Mouse (Mus musculus): ENCODE results near the gene Zfp64. TPM values are rescaled to one million over a fixed set of nuclear protein-coding genes. Genes with fewer than 3 reads are reported as not detected.

Zfp64 gene
- 45.0 and 45.3 TPM in 2 replicates for polyA plus RNA-seq (2014; fragmentation: Nextera tagmentation; extraction: Ambion mirVana)

GRCm38 (mm10) chr2:168954835-168955716, at the start of gene Zfp64:
Gene Zfp64 (minus strand): TSS chr2:168955587.
- H3K36me3 ChIP-seq (ENCODE audit: control insufficient read depth, insufficient read depth, low read length): peaks cover 6% of the 10 kb centered on the region; the same call in 1 of the 2 replicates
- H3K9me3 ChIP-seq (ENCODE audit: control insufficient read depth, low read length): no peaks in the 10 kb centered on the region
- WGBS: under 1% methylated on average over 52 of the region's 52 CpGs
- peak within 1 kb of the TSS; percentile 96 for H3K4me2 ChIP-seq (ENCODE audit: low read depth, severe bottlenecking)
- H3K27me3 ChIP-seq (ENCODE audit: control insufficient read depth, insufficient read depth, low read length): no peaks in the 10 kb centered on the region
- H3K9ac ChIP-seq (ENCODE audit: low read length): peak within 1 kb of the TSS; percentile 94
- H3K4me1 ChIP-seq (ENCODE audit: control insufficient read depth, insufficient read depth, low read length): 0 out of 2 replicates have a peak, but pooled peaks cover 3% of the 10 kb centered on the region
- peak; percentile 82 for ATAC-seq (ENCODE audit: insufficient number of reproducible peaks, low FRiP score, low TSS enrichment, low read depth)
- peak; percentile 86 for DNase-seq (ENCODE audit: low spot score)
- H3K27ac ChIP-seq (replicated peaks; ENCODE audit: low read depth, low read length): peak within 1 kb of the TSS; percentile 76
- H3K4me3 ChIP-seq (ENCODE audit: low read depth, low read length): peak within 1 kb of the TSS; percentile 95

- H3K9ac ChIP-seq (ENCODE audit: low read length): no peak overlapping the region
- WGBS: 75% methylated on average over 22 of the region's 22 CpGs
- H3K27me3 ChIP-seq (ENCODE audit: control insufficient read depth, insufficient read depth, low read length): no peaks in the 10 kb centered on the region
- ATAC-seq (ENCODE audit: insufficient number of reproducible peaks, low FRiP score, low TSS enrichment, low read depth): no peak
- DNase-seq (ENCODE audit: low spot score): peak; percentile 65
- H3K36me3 ChIP-seq (ENCODE audit: control insufficient read depth, insufficient read depth, low read length): no peaks in the 10 kb centered on the region
- no peaks in the 10 kb centered on the region for H3K4me1 ChIP-seq (ENCODE audit: control insufficient read depth, insufficient read depth, low read length)
- H3K9me3 ChIP-seq (ENCODE audit: control insufficient read depth, low read length): no peaks in the 10 kb centered on the region
- no peak overlapping the region for H3K4me3 ChIP-seq (ENCODE audit: low read depth, low read length)
- no peak overlapping the region for H3K27ac ChIP-seq (replicated peaks; ENCODE audit: low read depth, low read length)
- no peak overlapping the region for H3K4me2 ChIP-seq (ENCODE audit: low read depth, severe bottlenecking)
Observed at GRCm38 (mm10) chr2:168992642-168993420, 37.4 kb upstream of the Zfp64 start.

GRCm38 (mm10) chr2:168990957-168991356, 35.6 kb upstream of the Zfp64 start:
- H3K9ac ChIP-seq (ENCODE audit: low read length): no peak overlapping the region
- no peak overlapping the region for H3K4me2 ChIP-seq (ENCODE audit: low read depth, severe bottlenecking)
- no peak for DNase-seq (ENCODE audit: low spot score)
- no peak for ATAC-seq (ENCODE audit: insufficient number of reproducible peaks, low FRiP score, low TSS enrichment, low read depth)
- H3K9me3 ChIP-seq (ENCODE audit: control insufficient read depth, low read length): no peaks in the 10 kb centered on the region
- H3K4me3 ChIP-seq (ENCODE audit: low read depth, low read length): no peak overlapping the region
- H3K27me3 ChIP-seq (ENCODE audit: control insufficient read depth, insufficient read depth, low read length): no peaks in the 10 kb centered on the region
- no peaks in the 10 kb centered on the region for H3K36me3 ChIP-seq (ENCODE audit: control insufficient read depth, insufficient read depth, low read length)
- no peaks in the 10 kb centered on the region for H3K4me1 ChIP-seq (ENCODE audit: control insufficient read depth, insufficient read depth, low read length)
- WGBS: 83% methylated on average over 4 of the region's 4 CpGs
- no peak overlapping the region for H3K27ac ChIP-seq (replicated peaks; ENCODE audit: low read depth, low read length)

GRCm38 (mm10) chr2:168990061-168990753, 34.8 kb upstream of the Zfp64 start:
- H3K4me3 ChIP-seq (ENCODE audit: low read depth, low read length): no peak overlapping the region
- no peak for DNase-seq (ENCODE audit: low spot score)
- ATAC-seq (ENCODE audit: insufficient number of reproducible peaks, low FRiP score, low TSS enrichment, low read depth): no peak
- no peak overlapping the region for H3K9ac ChIP-seq (ENCODE audit: low read length)
- 65% methylated on average over 13 of the region's 13 CpGs for WGBS
- no peaks in the 10 kb centered on the region for H3K27me3 ChIP-seq (ENCODE audit: control insufficient read depth, insufficient read depth, low read length)
- no peak overlapping the region for H3K4me2 ChIP-seq (ENCODE audit: low read depth, severe bottlenecking)
- H3K4me1 ChIP-seq (ENCODE audit: control insufficient read depth, insufficient read depth, low read length): no peaks in the 10 kb centered on the region
- no peaks in the 10 kb centered on the region for H3K9me3 ChIP-seq (ENCODE audit: control insufficient read depth, low read length)
- no peaks in the 10 kb centered on the region for H3K36me3 ChIP-seq (ENCODE audit: control insufficient read depth, insufficient read depth, low read length)
- no peak overlapping the region for H3K27ac ChIP-seq (replicated peaks; ENCODE audit: low read depth, low read length)

- 95% methylated on average over 1 of the region's 1 CpGs for whole genome bisulfite sequencing
- no peak overlapping the region for H3K27ac ChIP-seq (replicated peaks; ENCODE audit: low read depth, low read length)
Observed at GRCm38 (mm10) chr2:168988056-168988455, 32.7 kb upstream of the Zfp64 start.

GRCm38 (mm10) chr2:168987421-168987820, 32.0 kb upstream of the Zfp64 start:
- Histone ChIP-seq H3K9ac (ENCODE audit: low read length) (no peak overlapping the region), H3K27ac (replicated peaks; ENCODE audit: low read depth, low read length) (no peak overlapping the region), H3K27me3 (ENCODE audit: control insufficient read depth, insufficient read depth, low read length) (no peaks in the 10 kb centered on the region), H3K4me2 (ENCODE audit: low read depth, severe bottlenecking) (no peak overlapping the region), H3K4me3 (ENCODE audit: low read depth, low read length) (no peak overlapping the region), H3K9me3 (ENCODE audit: control insufficient read depth, low read length) (no peaks in the 10 kb centered on the region), H3K36me3 (ENCODE audit: control insufficient read depth, insufficient read depth, low read length) (no peaks in the 10 kb centered on the region), H3K4me1 (ENCODE audit: control insufficient read depth, insufficient read depth, low read length) (no peaks in the 10 kb centered on the region)
- DNase-seq (ENCODE audit: low spot score) (no peak), ATAC-seq (ENCODE audit: insufficient number of reproducible peaks, low FRiP score, low TSS enrichment, low read depth) (no peak)
- WGBS: 77% methylated on average over 13 of the region's 13 CpGs

More at GRCm38 (mm10) chr2:168988056-168988455, 32.7 kb upstream of the Zfp64 start:
- Histone ChIP-seq H3K27me3 (ENCODE audit: control insufficient read depth, insufficient read depth, low read length) (no peaks in the 10 kb centered on the region), H3K9ac (ENCODE audit: low read length) (no peak overlapping the region), H3K4me3 (ENCODE audit: low read depth, low read length) (no peak overlapping the region), H3K36me3 (ENCODE audit: control insufficient read depth, insufficient read depth, low read length) (no peaks in the 10 kb centered on the region), H3K4me1 (ENCODE audit: control insufficient read depth, insufficient read depth, low read length) (no peaks in the 10 kb centered on the region), H3K4me2 (ENCODE audit: low read depth, severe bottlenecking) (no peak overlapping the region), H3K9me3 (ENCODE audit: control insufficient read depth, low read length) (no peaks in the 10 kb centered on the region)
- no peak for ATAC-seq (ENCODE audit: insufficient number of reproducible peaks, low FRiP score, low TSS enrichment, low read depth)
- no peak for DNase-seq (ENCODE audit: low spot score)

GRCm38 (mm10) chr2:168981951-168982350, 26.6 kb upstream of the Zfp64 start:
- Histone ChIP-seq H3K4me2 (ENCODE audit: low read depth, severe bottlenecking) (no peak overlapping the region), H3K27ac (replicated peaks; ENCODE audit: low read depth, low read length) (no peak overlapping the region), H3K4me3 (ENCODE audit: low read depth, low read length) (no peak overlapping the region), H3K9me3 (ENCODE audit: control insufficient read depth, low read length) (no peaks in the 10 kb centered on the region; the same call in 1 of the 2 replicates), H3K27me3 (ENCODE audit: control insufficient read depth, insufficient read depth, low read length) (no peaks in the 10 kb centered on the region), H3K4me1 (ENCODE audit: control insufficient read depth, insufficient read depth, low read length) (no peaks in the 10 kb centered on the region), H3K9ac (ENCODE audit: low read length) (no peak overlapping the region), H3K36me3 (ENCODE audit: control insufficient read depth, insufficient read depth, low read length) (no peaks in the 10 kb centered on the region)
- ATAC-seq (ENCODE audit: insufficient number of reproducible peaks, low FRiP score, low TSS enrichment, low read depth): no peak
- WGBS: 92% methylated on average over 7 of the region's 7 CpGs
- DNase-seq (ENCODE audit: low spot score): no peak

GRCm38 (mm10) chr2:168981448-168981847, 26.1 kb upstream of the Zfp64 start:
- H3K4me3 ChIP-seq (ENCODE audit: low read depth, low read length): no peak overlapping the region
- no peak overlapping the region for H3K4me2 ChIP-seq (ENCODE audit: low read depth, severe bottlenecking)
- no peaks in the 10 kb centered on the region for H3K36me3 ChIP-seq (ENCODE audit: control insufficient read depth, insufficient read depth, low read length)
- no peaks in the 10 kb centered on the region; the same call in 1 of the 2 replicates for H3K9me3 ChIP-seq (ENCODE audit: control insufficient read depth, low read length)
- H3K4me1 ChIP-seq (ENCODE audit: control insufficient read depth, insufficient read depth, low read length): no peaks in the 10 kb centered on the region
- 73% methylated on average over 12 of the region's 12 CpGs for WGBS
- H3K9ac ChIP-seq (ENCODE audit: low read length): no peak overlapping the region
- no peak overlapping the region for H3K27ac ChIP-seq (replicated peaks; ENCODE audit: low read depth, low read length)
- H3K27me3 ChIP-seq (ENCODE audit: control insufficient read depth, insufficient read depth, low read length): no peaks in the 10 kb centered on the region
- DNase-seq (ENCODE audit: low spot score) (no peak), ATAC-seq (ENCODE audit: insufficient number of reproducible peaks, low FRiP score, low TSS enrichment, low read depth) (no peak)

All from limb, embryonic 11.5 days (tissue).